Mouse (Mus musculus): ENCODE data around the gene Osmr.

DNA sequence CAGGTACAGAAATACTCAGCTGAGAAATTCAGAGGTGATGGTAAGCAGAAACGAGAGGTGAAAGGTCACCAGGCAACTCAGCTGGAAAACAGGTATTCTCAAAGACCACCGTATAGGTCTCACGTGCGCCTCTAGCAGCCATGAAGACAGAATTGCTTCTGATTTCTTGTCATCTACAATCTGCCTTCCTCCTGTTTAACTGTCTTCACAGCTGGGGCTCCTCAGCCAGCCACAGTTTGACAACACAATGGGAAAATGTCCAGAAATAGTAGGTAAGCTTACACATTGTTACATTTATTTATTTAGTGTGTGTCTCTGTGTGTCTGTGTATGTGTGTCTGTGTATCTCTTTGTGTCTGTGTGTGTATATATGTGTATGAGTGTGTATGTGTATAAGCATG is 12.6 kb downstream of the Osmr start:
- TF ChIP-seq CTCF (IDR thresholded peaks at IDR 0.05; ENCODE audit: low read depth, low read length) (no peak), POLR2A (IDR thresholded peaks at IDR 0.05; ENCODE audit: borderline replicate concordance, low read depth, low read length) (no peak)

Measured in bone marrow macrophage, adult 2 months (primary cell).